Mouse (Mus musculus) 3T3-L1 (cell line): Measurements from ENCODE around the gene Ttc12.

Experiments used
- DNase-seq: peaks from one replicate; pipeline ENCODE4 v3.0.0-alpha.2; 2015; ENCODE audit warnings: low read depth, low spot score

The Ttc12 gene

GRCm38 (mm10) chr9:49485892-49486311 lies at the start of gene Ttc12:
Gene Ttc12, minus strand, starts transcription at chr9:49486225.
- peak; percentile 16 for DNase-seq

- DNase-seq = peak; percentile 20
These were observed 48.9 kb upstream of the Ttc12 start for GRCm38 (mm10) chr9:49534958-49535357.

- DNase-seq = peak; percentile 62
These were observed 48.0 kb upstream of the Ttc12 start for GRCm38 (mm10) chr9:49533912-49534491.

GRCm38 (mm10) chr9:49533455-49533854 lies 47.4 kb upstream of the Ttc12 start:
- peak; percentile 96 for DNase-seq

GRCm38 (mm10) chr9:49531833-49532232 lies 45.8 kb upstream of the Ttc12 start:
- DNase-seq = no peak

- no peak for DNase-seq
These were observed 45.2 kb upstream of the Ttc12 start for GRCm38 (mm10) chr9:49531257-49531656.

- DNase-seq = no peak
These were observed 44.7 kb upstream of the Ttc12 start for GRCm38 (mm10) chr9:49530739-49531138.

- no peak for DNase-seq
These were observed 43.4 kb upstream of the Ttc12 start for GRCm38 (mm10) chr9:49529366-49529959.

GRCm38 (mm10) chr9:49528943-49529342 lies 42.9 kb upstream of the Ttc12 start:
- peak; percentile 46 for DNase-seq

GRCm38 (mm10) chr9:49528026-49528425 lies 42.0 kb upstream of the Ttc12 start:
- no peak for DNase-seq

- no peak for DNase-seq
These were observed 41.3 kb upstream of the Ttc12 start for GRCm38 (mm10) chr9:49527340-49527739.

GRCm38 (mm10) chr9:49524721-49525120 lies 38.7 kb upstream of the Ttc12 start:
- no peak for DNase-seq

- DNase-seq = peak; percentile 76
These were observed 37.9 kb upstream of the Ttc12 start for GRCm38 (mm10) chr9:49523881-49524280.

GRCm38 (mm10) chr9:49514306-49514705 lies 28.3 kb upstream of the Ttc12 start:
- no peak for DNase-seq

GRCm38 (mm10) chr9:49510666-49511065 lies 24.6 kb upstream of the Ttc12 start:
- DNase-seq = no peak

GRCm38 (mm10) chr9:49509628-49510027 lies 23.6 kb upstream of the Ttc12 start:
- DNase-seq = no peak

GRCm38 (mm10) chr9:49509094-49509493 lies 23.1 kb upstream of the Ttc12 start:
- DNase-seq = no peak

GRCm38 (mm10) chr9:49507829-49508585 lies 22.0 kb upstream of the Ttc12 start:
- no peak for DNase-seq

- DNase-seq = no peak
These were observed 18.6 kb upstream of the Ttc12 start for GRCm38 (mm10) chr9:49504658-49505057.

GRCm38 (mm10) chr9:49502245-49502644 lies 16.2 kb upstream of the Ttc12 start:
- DNase-seq = no peak

GRCm38 (mm10) chr9:49499878-49500277 lies 13.9 kb upstream of the Ttc12 start:
- no peak for DNase-seq

GRCm38 (mm10) chr9:49493979-49494649 lies 8.1 kb upstream of the Ttc12 start:
- peak; percentile 92 for DNase-seq
